Mouse (Mus musculus) CH12F3 (cell line): ENCODE data around the gene Rsc1a1.

Experiments
- in situ Hi-C: fragments of 300-500 bp; cut with MboI; formaldehyde crosslinking; loops from 2 replicates; pipeline ENCODE4 v1.14.3; 2020; ENCODE audit warnings: low sequenced_read_pairs

Gene Rsc1a1

DNA sequence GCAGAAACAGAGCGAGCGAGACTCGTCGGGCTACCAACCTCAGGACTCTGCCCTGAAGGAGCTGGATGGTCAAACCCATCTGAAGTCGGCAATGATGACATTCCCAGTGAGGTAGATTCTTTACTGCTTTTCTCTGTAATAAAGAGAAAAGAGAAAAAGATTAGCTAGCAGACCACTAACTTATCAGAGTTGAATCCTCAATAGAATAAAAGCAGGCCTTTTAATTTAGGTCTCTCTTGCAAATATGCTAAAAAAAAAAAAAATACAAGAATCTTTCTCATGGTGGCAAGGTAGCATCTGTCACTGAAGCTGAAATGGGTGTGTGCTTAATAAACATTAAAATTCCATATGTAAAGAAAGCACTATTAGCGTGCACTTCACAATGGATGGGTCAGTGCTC lies at the start of gene Rsc1a1:
Gene Rsc1a1, minus strand, starts transcription at position 101 of the 400 bp plus-strand sequence.
- in situ Hi-C loops = no loop called here

DNA sequence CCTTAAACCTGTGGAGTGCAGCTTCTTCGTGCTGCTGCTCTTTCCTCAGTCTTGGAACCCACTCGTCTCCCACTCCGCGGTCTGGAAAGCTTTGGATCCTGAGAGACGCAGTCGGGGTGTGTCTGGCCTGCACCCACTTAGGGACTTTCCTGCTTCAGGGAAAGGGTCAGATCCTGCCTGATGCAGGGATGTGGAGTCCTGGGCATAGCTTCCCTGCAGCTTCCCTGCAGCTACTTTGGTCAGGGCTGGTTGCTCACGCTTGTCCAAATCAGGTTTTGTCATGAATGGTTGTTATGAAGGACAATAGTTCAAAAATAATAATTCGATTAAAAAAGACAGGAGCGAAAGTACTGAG lies 49.8 kb upstream of the Rsc1a1 start:
- in situ Hi-C loops = no loop called here

DNA sequence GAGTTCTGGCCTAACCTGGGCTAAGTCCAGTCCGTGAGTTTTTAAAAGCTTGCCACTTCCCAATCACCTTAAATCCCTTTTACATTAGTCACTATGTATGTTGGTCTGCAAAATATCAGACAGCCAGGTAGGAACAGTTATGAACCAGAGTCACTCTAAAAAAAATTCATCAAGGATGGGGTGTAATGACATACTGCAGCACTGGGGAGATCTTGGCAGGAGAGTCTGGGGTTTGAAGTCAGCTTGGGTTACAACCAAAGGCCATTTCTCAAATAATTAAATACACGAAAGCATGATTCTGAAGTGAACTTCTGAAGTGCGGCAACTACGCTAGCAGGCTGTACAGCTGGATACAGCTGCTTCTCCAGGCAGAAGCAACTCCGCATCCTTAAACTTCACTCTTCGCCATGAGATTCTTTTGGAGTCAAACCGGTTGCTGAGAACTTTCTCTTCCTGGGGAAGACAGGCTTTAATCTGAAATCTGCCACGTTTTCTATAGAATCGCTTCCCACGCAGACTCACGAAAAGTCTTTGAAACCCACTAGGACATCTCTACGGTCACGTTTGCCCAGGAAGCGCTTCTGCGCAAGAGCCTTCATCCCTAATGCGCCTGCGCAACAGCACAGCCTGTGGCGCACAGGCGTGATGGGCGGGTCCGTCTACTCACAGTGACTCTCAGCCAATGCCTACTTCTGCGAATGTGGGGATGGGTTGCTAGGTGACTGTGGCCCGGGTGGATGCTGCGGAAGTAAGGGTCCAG lies 49.2 kb upstream of the Rsc1a1 start:
- in situ Hi-C loops = no loop called here

DNA sequence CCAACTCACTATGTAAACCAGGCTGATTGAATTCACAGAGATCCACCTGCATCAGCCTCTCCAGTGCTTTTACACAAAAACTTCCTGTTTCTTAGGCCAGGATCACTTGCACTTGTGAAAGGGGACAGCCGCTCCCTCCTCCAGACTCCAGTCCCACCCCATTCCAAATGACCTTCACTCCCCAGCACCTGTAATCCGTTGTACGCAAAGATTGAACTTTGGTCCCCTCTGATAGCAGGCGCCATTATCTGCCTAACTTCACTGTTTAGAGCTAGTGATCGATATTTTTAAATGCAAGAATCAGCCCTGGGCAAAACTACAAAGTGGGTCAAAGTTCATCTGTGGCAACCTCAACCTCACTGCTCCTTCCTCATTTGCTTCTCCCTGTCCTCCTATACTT lies 46.4 kb upstream of the Rsc1a1 start:
- in situ Hi-C loops = no loop called here

DNA sequence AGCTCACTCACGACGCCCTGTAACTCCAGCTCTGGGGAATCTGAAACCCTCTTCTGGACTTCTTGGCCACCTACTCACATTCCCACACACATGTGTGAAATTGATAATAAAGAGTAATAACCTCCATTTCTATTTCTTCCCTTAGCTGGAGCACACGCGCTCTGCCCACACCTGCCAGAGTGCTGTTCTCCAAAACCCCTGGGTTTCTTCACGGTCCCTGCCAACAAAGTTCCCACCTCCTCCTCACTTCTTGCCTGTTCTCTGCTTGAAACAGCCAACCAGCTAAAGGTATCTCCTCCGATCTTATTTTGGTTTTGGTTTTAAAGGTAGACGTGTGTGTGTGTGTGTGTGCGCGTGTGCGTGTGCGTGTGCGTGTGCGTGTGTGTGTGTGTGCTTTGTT lies 45.0 kb upstream of the Rsc1a1 start:
- in situ Hi-C loops = no loop called here

DNA sequence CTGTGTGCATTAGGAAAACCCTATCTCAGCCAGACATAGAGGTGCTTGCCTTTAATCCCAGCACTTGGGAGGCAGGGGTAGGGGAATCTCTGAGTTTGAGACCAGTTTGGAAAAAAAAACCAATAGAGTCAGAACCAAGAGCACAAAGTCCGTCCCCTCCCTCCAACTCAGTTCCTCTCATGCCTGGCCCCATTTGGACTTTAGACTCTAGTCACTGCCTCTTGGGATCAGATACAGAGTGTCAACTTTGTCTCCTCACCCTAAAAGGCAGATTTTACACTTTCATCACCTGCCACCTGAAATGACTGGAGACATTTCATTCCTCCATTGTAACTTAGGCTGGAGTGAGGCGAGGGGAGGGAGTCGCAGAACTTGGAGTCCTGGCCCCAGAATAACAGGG lies 43.9 kb upstream of the Rsc1a1 start:
- in situ Hi-C loops = no loop called here

DNA sequence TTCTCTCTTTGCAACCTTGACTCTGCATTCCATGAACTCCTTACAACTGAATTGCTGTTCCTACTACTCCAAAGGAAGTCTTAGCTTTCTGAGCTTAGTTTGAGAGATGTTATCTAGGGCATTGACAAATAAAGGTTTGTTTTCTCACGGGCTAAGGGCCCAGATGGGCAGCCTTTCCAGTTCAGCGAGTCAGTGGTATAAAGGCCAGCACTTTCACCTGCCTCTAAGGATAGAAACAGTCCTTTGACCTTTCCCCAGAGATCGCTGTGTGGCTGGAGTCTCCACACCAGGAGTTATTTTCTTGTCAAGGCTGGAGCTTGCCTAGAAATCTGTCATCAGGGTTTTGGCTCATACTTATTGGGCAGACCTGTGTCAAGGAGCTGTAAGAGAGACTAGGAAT lies 40.3 kb upstream of the Rsc1a1 start:
- in situ Hi-C loops = no loop called here

DNA sequence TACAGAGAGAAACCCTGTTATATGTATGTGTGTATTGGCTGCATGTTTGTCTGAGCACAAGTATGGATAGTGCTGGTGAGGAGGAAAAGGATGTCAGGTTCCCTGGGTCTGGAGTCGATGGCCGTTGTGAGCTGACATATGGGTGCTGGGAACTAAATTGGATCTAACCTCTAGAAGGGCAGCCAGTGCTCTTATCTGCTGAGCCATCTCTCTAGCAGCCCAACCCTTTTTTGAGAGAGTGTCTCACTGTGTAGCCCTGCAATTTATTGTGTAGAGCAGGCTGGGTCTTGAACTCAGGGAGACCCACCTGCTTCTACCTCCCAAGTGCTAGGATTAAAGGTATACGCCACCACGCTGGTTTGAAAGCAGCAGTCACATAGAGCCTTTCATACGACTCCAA lies 39.9 kb upstream of the Rsc1a1 start:
- in situ Hi-C loops = no loop called here

DNA sequence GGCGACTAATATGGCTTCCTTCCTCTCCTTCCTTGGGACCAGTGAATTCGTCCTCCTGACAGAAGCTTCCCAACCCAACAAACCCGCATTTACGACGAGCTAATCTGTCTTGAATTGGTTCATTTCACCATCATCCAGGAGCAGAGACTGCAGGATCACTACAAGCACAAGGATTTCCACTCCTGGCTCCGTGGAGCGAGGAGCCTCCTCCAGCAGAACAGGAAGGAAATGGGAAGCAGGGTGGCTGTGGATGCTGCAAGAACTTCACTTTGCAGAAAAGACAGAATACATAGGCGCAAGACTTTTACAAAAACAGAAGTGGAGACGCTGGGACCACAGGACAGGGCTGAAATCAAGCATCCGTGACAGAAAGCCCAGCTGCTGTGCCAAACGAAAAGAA lies 39.2 kb upstream of the Rsc1a1 start:
- in situ Hi-C loops = no loop called here

DNA sequence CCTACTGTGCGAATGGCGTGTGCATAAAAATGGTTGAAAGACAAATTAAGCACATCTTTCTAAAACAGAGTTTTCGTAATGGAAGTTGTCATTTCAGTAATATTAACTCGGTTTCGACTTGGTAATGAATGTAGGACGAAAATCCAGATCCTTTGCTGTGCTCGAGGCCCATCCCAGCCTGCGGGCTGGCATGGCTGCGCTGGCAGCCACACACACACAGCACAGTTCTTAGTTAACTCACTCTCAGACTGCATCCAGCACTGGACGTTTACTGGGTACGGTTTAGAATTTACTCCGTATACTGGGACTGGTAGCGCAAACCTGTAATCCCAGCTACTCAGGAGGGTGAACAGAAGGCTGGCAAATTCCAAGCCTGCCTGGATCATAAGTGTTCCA lies 38.3 kb upstream of the Rsc1a1 start:
- in situ Hi-C loops = no loop called here

DNA sequence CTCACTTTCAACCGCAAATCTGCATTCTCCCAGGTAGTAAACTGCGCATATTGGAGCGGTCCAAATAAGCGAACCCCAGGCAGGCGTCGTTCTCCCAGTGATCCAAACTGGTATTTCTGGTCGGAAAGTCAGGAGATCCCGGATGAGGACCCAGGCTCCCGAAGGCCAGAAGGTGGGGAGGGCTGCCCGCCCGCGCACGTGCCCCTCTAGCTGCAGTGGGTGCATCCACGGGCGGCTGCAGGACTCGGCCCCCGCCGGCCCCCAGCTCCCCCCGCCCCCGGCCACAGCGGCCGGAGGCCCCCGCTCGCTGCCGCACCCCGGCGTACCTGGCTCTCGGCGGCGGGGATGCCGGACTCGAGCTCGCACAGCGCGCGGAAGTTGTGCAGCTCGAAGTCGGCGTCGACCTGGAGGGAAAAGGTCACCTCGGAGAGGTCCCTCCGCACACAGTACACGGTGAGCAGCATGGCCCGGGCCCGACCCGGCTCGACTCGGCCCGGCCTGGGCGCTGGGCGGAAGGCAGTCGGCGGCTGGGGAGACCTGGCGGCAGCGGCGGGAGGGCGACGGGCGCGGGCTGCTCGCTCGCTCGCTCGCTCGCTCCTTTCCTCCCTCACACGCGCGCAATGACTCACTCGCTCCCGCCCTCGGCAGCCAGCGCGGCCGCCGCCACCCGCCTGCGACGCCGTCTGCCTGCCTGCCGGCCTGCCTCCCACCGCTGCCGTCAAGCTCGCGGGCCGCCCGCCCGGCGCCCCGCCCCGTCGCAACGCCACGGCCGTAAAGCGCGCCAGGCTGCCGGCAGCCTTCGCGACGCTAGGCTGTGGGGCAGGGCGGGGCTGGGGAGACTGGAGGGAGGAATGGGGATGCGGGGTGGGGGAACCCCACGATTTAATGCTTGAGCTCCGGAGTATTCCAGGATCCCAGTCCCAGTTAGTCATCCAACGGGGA lies 37.6 kb upstream of the Rsc1a1 start, which contains the start of gene Ddi2:
Gene Ddi2, minus strand, starts transcription at position 689 of the 942 bp plus-strand sequence.
- in situ Hi-C loops = no loop called here

DNA sequence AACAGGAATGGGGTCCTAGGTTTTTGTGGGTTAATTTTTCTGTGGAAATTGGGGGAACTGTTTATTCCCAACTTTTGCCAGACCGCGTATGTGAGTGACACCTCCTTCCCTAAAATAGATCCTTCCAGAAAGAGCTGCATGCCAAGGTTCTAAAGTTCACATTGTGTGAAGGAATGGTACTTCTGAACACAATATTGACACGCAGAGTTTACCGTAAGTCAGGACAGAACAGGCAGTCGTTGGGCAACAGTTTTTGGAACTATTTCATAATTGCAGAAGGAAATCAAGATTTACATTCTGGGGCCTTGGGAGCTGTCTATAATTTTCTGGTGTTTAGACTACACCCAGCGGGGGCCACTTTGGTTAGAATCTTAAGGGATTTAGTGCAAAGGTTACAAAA lies 36.6 kb upstream of the Rsc1a1 start:
- in situ Hi-C loops = no loop called here

DNA sequence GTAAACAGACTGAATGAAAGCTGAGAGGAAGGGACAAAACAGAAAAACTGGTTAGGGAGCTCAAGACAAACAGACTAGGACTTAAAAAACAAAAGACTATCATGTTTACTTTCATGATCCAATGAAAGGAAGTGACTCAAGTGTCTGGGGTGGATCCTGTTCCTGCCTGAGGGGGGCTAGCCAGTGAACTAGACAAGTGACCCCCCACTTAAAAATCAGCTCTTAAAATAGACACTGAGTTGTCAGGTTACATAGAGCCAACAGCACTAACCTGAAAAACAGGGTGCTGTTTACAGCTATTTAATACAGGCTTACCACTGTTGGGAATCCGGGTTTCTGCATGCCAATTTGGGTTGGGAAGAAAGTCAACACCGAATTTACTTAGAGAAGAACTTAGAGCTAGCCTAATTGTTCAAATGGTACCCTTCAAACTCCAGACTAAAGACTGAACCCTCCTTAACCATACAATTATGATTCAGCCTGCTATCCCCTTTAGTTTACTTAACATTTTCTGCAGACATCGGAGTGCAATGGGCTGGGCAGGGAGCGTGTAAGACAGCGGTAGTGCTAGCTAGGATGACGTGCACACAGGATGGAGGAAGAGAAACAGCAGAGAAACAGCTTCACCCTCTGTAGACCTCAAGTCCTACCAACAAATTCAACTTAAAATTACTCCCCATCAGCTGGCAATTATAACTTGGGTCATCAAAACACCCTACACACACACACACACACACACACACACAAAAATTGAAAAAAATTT lies 35.5 kb upstream of the Rsc1a1 start:
- in situ Hi-C loops = no loop called here

DNA sequence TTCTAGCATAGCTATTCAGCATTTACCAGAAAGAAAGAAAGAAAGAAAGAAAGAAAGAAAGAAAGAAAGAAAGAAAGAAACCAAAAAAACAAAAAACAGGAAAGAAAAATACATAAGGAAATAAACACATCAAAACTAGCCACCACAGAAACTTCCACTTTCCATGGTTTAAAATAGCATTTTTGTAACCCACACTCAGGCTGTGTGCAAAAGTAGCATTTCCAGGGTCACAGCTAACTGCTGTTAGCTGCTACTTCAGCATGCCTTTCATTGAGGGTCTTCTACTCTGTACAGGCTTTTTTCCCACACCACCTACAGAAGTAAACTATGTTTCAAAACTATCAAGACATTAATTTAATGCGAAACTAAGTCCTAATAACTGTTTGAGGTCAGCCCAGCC lies 33.9 kb upstream of the Rsc1a1 start:
- in situ Hi-C loops = no loop called here

DNA sequence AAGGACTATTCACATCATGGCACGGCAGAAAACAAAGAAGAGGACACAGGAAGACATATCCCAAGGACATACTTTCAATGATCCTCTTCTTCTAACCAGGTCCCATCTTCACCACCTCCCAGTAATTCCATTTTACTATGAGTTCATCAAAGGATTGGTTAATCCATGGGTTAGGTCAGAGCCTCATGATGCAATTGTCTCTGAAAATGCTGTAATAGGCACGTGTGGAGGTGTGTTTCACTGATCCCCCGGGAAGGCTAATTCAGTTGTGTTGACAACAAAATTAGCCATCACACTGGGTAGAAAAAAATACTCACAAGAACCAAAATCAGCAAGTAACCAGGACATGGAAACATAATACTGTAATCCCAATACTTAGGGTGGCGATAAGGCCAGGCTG lies 32.2 kb upstream of the Rsc1a1 start:
- in situ Hi-C loops = no loop called here

DNA sequence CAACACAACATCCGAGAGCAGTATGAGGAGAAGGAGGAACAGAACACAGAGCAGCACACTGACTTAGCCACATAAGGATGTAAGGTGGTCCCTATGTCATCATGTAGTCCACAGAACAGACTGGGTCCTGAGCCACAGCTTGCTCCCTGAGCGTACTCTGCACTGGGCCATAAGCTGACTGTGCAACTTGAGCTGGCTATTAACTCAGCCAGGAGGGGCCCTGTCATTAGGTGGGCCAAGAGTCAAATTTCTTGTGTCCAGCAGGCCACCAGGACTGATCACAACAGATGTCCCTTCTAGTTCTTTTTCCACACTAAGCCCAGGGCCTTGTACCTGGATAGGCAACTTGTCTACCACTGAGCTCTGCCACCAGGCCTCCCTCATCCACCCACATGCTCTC lies 29.6 kb upstream of the Rsc1a1 start:
- in situ Hi-C loops = no loop called here

DNA sequence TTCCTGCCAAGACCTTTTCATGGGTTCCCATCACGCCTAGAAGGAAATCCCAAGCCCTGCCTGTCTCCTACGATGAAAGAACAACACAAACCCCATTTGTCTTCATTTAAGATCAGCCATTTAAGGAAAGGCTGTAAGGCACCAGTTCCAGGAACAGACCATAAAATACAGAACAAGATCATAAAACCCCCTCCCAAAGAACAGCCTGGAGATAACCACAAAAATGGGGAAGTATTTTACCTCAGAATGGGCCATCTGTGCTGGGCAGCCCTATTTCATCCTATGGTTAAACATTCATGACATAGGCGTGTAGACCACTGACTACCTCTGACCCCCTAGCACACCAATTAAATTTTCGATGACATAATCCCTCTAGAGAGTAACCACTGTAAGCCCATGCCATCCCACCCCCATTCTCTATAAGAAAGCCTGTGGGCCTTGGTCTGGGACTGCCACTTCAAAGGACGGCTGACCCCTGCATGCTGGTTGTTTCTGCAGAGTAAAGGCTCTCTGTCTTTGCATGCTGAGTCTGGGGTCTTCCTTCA lies 28.3 kb upstream of the Rsc1a1 start:
- in situ Hi-C loops = no loop called here

DNA sequence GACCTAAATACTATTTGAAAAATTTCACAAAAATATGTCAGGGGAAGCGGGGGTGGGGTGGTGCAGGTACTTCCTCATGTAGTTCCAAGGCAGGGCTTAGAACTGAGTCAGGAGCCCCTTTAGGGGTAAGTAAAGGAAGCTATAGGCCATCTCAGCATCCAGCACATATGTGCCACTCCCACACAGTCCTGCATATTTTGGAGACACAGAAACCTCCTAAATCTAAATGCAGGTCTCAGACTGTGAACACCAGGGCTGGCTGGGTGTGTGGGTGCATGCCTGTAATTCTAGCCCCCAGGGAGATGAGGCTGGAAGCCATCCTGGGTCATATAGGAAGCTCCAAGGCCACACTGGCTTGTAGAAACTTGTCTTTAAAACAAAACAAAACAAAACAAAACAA lies 25.9 kb upstream of the Rsc1a1 start:
- in situ Hi-C loops = no loop called here

DNA sequence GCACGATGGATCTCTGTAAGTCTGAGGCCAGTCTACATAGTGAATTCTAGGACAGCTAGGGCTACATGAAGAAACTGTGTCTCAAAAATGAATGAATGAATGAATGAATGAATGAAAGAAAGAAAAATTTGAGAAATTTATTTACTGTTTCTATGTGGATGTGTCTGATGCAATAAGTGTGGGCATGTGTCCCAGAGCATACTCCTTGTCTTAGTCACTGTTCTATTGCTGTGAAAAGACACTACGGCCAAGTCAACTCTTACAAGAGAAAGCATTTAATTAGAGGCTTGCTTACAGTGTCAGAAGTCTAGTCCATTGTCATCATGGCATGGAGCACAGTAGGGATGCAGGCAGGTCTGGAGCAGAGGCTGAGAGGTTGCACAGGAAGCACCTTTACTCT lies 23.6 kb upstream of the Rsc1a1 start:
- in situ Hi-C loops = no loop called here

DNA sequence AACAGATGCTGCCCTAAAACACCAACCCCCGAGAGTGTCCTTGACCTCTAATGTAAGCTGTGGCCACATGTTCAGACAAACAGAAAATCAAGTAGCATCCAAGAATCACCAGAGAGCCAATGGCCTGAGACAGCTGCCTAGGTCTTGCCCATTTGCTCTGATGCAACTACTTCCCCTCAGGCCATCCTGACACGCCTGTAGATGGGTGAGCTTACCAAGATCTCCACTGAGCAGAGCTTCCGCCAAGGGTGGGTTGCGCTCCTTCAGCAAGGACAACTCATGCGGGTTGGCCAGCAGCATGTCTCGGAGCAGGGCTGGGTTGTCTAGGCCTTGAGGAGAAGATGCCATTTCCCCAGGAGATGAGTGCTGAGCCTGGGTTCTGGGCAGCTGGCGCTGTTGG lies 22.6 kb upstream of the Rsc1a1 start:
- in situ Hi-C loops = no loop called here

DNA sequence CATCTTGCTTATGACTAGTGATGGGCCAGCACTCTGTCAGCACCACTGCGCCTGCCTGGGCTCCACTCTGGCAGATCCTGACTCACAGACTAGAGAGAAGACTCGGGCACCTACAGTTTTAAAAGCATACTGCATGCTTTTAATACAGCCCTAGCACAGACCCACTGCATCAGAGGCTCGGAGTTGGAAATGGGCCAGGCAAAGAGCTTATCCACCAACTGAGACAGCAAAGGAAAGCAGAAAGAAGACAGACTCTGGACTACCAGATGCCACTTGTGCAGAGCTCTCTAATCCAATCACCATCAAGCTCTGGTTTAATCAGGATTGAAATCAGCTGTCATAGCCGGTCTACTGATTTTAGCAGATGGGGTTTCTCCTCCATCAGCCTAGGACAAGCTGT lies 19.9 kb upstream of the Rsc1a1 start:
- in situ Hi-C loops = no loop called here
